Mouse (Mus musculus) embryonic facial prominence, embryonic 10.5 days (tissue): ENCODE measurements around the gene Smoc2. TPM values are rescaled to one million over a fixed set of nuclear protein-coding genes. Genes with fewer than 3 reads are reported as not detected.

Experiments used
- DNase-seq: peaks from one replicate; pipeline ENCODE4 v3.0.0-alpha.2; 2017; ENCODE audit warnings: low spot score
- H3K27ac ChIP-seq: fragments of 300-500 bp; sonication (generic); replicated peaks from 2 replicates; pipeline ENCODE4 v1.5.1; 2016; ENCODE audit warnings: mild to moderate bottlenecking
- H3K27me3 ChIP-seq: fragments of 300-500 bp; sonication (generic); replicated peaks from 2 replicates; pipeline ENCODE4 v1.6.1; 2016; ENCODE audit warnings: low read depth, mild to moderate bottlenecking; ENCODE audit not compliant: poor library complexity, severe bottlenecking
- H3K36me3 ChIP-seq: fragments of 300-500 bp; sonication (generic); replicated peaks from 2 replicates; pipeline ENCODE4 v1.6.1; 2016; ENCODE audit warnings: mild to moderate bottlenecking, moderate library complexity
- H3K4me1 ChIP-seq: fragments of 300-500 bp; sonication (generic); 2 replicates; pipeline ENCODE4 v1.6.1; 2016
- H3K4me3 ChIP-seq: fragments of 300-500 bp; sonication (generic); 2 replicates; pipeline ENCODE4 v1.5.1; 2016; ENCODE audit warnings: mild to moderate bottlenecking, moderate library complexity
- H3K9me3 ChIP-seq: fragments of 300-500 bp; sonication (generic); 2 replicates; pipeline ENCODE4 v1.6.1; 2016; ENCODE audit warnings: mild to moderate bottlenecking
- WGBS: fragments of 180-500 bp; shearing (Covaris S2); methylation state at CpG from one replicate; pipeline ENCODE4 v1.1.7; 2016; 5-methylcytosine and 5-hydroxymethylcytosine counted together
- polyA plus RNA-seq: library from polyadenylated mRNA; unstranded; fragments of >200 nt; fragmentation: Nextera tagmentation; extraction: Ambion mirVana; gene quantifications from 2 replicates; pipeline ENCODE4 v1.2.1, GENCODE M21; 2016

Smoc2 gene
- polyA plus RNA-seq, 1 experiment from 2014 or later, result 18.1 TPM

DNA sequence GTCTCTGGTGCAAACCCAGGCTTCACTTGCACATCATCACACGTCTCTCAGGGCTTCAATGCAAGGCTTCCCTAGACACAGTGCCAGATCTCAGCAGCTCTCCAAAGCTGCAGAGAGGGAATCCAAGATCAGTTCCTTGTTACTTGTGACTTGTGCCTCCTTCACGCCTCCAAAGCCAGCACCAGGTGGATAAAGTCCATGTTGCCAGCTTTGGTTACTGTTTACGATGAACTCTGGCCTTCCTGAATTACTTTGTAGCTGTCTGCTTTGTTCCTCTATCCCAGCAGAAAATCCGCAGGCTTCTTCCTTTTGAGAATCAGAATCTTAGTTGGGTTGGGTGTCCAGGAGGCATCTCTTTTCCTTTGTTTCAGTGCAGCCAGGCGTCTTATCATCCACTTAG, 14.3 kb downstream of the Smoc2 start:
- 62% methylated on average over 5 of the region's 5 CpGs for WGBS
- Histone ChIP-seq H3K27me3 (peaks cover 6% of the 10 kb centered on the region), H3K9me3 (no peaks in the 10 kb centered on the region), H3K4me3 (no peak overlapping the region), H3K27ac (no peak overlapping the region), H3K4me1 (no peaks in the 10 kb centered on the region), H3K36me3 (no peaks in the 10 kb centered on the region)
- no peak for DNase-seq

DNA sequence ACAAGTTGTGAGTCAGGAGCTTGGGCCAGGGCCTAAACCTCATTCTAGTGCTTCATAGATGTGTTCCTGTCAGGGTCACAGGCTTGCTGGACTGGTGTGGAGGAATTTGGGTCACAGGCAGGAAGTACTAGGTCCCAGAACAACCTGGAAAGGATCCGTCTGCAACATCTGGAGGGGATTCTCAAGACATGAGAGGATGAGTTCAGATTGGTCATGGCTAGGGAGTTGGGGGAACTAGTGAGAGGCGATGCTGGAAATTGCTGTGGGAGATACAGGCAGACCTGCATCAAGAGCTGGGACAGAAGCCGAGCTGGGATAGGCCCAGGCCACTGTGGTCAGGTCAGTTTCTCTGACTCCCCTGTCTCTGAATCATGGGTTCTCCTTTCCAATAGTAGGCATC, 15.8 kb downstream of the Smoc2 start:
- no peak for DNase-seq
- H3K4me3 ChIP-seq, result no peak overlapping the region
- no peaks in the 10 kb centered on the region for H3K36me3 ChIP-seq
- 88% methylated on average over 3 of the region's 3 CpGs for WGBS
- H3K27ac ChIP-seq, result no peak overlapping the region
- no peaks in the 10 kb centered on the region for H3K4me1 ChIP-seq
- no peaks in the 10 kb centered on the region for H3K27me3 ChIP-seq
- H3K9me3 ChIP-seq, result no peaks in the 10 kb centered on the region

DNA sequence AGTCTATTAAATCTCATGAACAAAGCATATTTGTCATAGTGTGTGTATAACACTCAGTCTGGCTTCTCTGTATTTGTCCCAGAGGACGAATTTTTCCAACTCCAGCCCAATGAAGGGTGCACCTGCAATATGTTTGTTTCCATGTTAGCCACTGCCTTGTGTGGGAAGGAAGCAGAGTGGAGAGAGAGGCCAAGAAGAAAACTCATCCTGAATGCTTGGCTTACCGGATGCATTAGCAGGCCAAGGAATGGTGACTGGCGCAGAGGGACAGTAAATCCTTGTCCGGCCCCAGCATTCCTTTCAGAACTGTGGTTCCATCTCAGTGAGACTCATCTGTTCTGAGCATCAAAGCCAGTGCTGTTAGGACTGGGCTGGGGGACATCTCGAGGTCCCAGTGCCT, 21.1 kb downstream of the Smoc2 start:
- no peaks in the 10 kb centered on the region for H3K36me3 ChIP-seq
- H3K27ac ChIP-seq, result no peak overlapping the region
- no peak for DNase-seq
- no peaks in the 10 kb centered on the region for H3K27me3 ChIP-seq
- H3K9me3 ChIP-seq, result peaks cover 9% of the 10 kb centered on the region; the same call in 1 of the 2 replicates
- H3K4me1 ChIP-seq, result no peaks in the 10 kb centered on the region; the same call in 1 of the 2 replicates
- H3K4me3 ChIP-seq, result no peak overlapping the region
- WGBS, result 93% methylated on average over 5 of the region's 5 CpGs

DNA sequence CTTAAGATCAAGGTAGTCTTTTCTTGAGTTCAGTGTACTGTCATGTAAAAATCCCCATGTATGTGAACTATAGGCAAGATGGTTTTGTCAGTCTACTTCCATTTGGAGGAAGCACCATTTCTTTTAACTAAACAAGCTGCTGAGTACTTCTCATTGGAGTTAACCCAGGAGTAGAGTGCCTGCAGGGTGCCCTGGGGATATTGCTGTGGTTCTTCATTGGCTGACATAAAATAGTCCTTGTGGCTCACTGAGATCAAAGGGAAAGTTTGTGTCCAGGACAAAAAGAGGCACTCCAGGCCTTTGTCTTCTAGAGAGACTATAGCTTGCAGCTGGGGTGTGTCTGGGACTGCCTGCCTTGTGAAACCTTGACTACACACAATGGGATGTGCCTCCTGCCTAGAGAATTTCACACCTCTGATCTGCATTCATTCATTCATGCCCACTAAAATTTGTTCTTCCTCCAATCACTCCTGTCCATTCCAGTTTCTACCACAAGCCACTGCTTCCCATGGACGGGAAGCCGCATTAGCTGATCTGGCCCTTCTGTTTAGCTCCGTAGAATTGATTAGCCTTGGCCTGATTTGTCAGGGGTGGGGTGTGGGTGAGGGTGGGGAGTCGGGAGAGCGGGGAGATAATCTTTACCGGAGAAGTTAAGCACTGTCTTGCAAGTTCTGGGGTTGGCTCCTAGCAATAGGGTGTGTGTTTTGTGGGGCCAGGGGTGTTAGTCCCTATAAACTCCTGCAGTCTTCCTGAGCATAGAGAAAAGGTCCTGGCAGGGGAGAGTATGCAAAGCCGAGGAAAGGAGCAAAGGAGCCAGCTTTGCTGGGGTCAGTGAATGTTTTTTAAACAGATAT, 22.4 kb downstream of the Smoc2 start:
- no peaks in the 10 kb centered on the region for H3K27me3 ChIP-seq
- H3K9me3 ChIP-seq, result peaks cover 9% of the 10 kb centered on the region; the same call in 1 of the 2 replicates
- 23% methylated on average over 7 of the region's 7 CpGs for WGBS
- no peaks in the 10 kb centered on the region for H3K36me3 ChIP-seq
- H3K4me3 ChIP-seq, result no peak overlapping the region
- no peaks in the 10 kb centered on the region; the same call in 1 of the 2 replicates for H3K4me1 ChIP-seq
- no peak overlapping the region for H3K27ac ChIP-seq
- no peak for DNase-seq

DNA sequence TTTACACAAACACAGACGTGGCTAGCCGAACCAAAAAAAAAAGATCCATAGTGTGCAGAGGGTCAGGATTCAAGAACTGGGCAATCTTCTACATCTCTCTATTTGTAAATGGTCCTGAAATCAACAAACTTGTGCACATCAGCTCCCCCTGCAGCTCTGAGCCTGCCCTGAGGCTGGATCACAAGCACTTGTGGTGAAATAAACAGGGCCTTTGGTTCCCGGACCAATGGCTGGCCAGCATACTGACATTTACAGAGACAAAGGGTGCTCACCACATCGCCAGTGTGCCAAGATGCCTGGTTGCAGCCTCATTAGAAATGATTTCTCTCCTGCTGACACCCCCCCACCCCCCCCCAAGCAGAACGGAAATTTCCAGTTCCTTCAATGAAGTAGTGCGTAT, 23.1 kb downstream of the Smoc2 start:
- Histone ChIP-seq H3K27me3 (no peaks in the 10 kb centered on the region), H3K9me3 (peaks cover 9% of the 10 kb centered on the region; the same call in 1 of the 2 replicates), H3K4me3 (no peak overlapping the region), H3K4me1 (no peaks in the 10 kb centered on the region; the same call in 1 of the 2 replicates), H3K36me3 (no peaks in the 10 kb centered on the region), H3K27ac (no peak overlapping the region)
- WGBS, result 48% methylated on average over 6 of the region's 6 CpGs
- DNase-seq, result no peak

DNA sequence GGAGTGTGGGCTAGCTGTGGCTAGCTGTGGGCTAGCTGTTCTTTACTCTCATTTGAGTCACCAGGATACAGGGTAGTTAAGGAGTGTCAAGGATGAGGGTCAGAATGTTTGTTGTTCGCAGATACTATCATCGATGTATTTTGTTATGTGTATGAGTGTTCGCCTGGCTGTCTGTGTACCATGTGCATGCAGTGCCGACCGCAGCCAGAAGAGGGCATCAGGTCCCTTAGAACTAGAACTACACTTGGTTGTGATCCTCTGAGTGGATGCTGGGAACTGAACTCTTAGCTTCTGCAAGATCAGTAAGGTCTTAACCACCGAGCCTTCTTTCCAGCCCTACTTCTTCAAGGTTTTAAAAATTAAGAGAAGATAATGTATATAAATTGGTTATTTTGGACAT, 24.4 kb downstream of the Smoc2 start:
- no peak overlapping the region for H3K27ac ChIP-seq
- no peak for DNase-seq
- peaks cover 1% of the 10 kb centered on the region for H3K4me1 ChIP-seq
- no peak overlapping the region for H3K4me3 ChIP-seq
- H3K36me3 ChIP-seq, result no peaks in the 10 kb centered on the region
- no peaks in the 10 kb centered on the region for H3K27me3 ChIP-seq
- H3K9me3 ChIP-seq, result peaks cover 9% of the 10 kb centered on the region; the same call in 1 of the 2 replicates
- 95% methylated on average over 6 of the region's 6 CpGs for whole genome bisulfite sequencing

DNA sequence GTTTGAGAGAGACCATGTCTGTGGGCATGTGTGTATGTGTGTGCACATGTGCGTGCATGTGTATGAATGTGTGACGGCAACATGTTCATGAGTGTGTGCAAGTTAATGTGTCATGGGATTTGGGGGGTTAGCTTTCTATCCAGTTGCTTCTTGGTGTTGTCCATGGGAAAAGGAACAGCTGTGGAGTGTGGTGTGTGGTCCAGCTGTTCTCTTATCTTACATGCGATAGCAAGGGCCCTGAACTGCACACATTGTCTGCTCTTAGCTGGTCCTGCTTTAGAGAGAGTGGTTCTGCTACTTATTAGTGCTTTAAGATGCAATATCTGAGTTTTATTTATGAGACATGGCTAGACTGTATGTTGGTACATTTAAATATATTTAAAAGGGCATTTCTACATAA, 30.6 kb downstream of the Smoc2 start:
- peaks cover 25% of the 10 kb centered on the region for H3K4me1 ChIP-seq
- H3K27ac ChIP-seq, result no peak overlapping the region
- 0 out of 2 replicates have a peak, but pooled peaks cover 8% of the 10 kb centered on the region for H3K27me3 ChIP-seq
- 95% methylated on average over 3 of the region's 3 CpGs for WGBS
- H3K4me3 ChIP-seq, result no peak overlapping the region
- no peaks in the 10 kb centered on the region for H3K9me3 ChIP-seq
- no peaks in the 10 kb centered on the region for H3K36me3 ChIP-seq
- DNase-seq, result no peak

DNA sequence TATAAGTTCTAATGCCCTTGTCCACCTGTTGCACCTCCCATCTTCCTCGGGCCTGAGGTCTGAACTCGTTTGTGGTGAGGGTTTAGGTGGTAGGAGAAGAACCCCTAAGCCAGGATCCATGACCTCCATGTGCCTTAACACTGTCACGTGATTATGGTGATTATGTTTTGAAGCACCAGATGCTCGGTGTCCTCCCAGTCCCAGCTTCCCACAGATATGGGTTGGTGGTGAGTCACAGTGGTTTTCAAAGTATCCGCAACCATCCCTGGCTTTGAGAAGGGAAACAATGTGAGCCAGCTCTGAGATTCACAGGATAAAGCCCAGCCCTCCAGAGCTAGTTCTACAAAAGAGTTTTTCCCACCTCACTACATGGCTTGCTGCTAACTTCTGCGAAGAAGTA, 33.1 kb downstream of the Smoc2 start:
- H3K27ac ChIP-seq, result no peak overlapping the region
- H3K27me3 ChIP-seq, result 0 out of 2 replicates have a peak, but pooled peaks cover 13% of the 10 kb centered on the region
- H3K9me3 ChIP-seq, result no peaks in the 10 kb centered on the region
- 87% methylated on average over 6 of the region's 6 CpGs for WGBS
- H3K36me3 ChIP-seq, result no peaks in the 10 kb centered on the region
- DNase-seq, result no peak
- no peak overlapping the region for H3K4me3 ChIP-seq
- peaks cover 25% of the 10 kb centered on the region for H3K4me1 ChIP-seq

DNA sequence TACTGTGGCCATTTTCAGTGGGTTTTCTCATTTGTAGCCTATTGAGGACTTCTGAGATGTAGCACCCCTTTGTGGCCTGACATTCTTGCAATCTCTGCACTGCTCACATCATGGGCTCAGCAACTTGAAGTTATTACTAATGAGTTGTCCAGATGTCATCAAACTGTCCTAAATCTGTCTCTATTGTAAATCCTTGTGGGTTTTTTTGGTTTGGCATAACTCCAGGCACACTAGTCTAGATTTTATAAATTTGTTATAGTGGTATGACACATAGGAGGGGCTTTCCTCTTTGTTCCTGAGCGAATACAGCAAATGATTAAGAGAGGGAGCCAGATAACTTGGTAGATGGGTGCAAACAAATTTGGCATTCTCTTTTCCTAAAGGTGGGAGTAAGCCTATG, 35.0 kb downstream of the Smoc2 start:
- H3K4me3 ChIP-seq, result no peak overlapping the region
- DNase-seq, result no peak
- H3K27me3 ChIP-seq, result 0 out of 2 replicates have a peak, but pooled peaks cover 13% of the 10 kb centered on the region
- no peak overlapping the region for H3K27ac ChIP-seq
- 93% methylated on average over 1 of the region's 1 CpGs for WGBS
- no peaks in the 10 kb centered on the region for H3K9me3 ChIP-seq
- H3K4me1 ChIP-seq, result peaks cover 18% of the 10 kb centered on the region
- H3K36me3 ChIP-seq, result no peaks in the 10 kb centered on the region

DNA sequence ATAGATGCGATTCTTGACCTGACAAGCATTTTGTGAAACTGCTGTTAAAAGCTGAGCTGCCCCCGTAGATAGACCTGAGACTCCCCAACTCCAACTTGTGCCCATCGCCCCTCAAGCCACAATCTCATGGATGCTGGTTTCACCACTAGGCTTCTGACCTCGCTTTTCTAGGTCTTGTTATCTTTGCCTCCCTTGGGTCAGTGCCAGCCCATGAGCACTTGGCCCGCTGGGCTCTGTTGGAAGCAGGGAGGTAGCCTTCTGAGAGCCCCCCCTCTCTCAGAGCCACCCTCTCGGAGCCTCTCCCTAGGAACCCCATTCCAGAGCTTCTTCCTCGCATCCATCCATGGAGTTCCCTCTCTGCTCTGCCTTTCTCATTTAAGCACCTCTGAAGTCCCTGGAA, 37.2 kb downstream of the Smoc2 start:
- WGBS, result 86% methylated on average over 7 of the region's 7 CpGs

DNA sequence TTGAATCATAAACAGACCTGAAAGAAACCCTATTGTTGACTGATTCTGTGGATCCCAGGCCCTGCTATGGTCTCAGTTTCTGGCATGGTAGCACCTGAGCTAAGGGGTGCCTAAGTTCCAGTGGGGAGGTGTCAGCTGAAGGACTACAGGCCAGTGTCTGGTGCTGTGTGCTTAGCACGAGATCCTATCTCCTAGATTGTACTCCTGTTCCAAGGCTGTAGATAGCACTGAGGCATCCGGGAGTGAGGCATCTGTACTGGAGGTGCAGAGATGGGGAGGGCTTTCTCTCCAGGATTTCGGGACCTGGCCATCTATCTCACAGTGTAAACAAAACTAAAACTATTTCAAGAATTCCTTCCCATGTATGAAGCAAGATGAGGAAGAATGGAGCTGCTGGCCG, 38.1 kb downstream of the Smoc2 start:
- H3K4me1 ChIP-seq, result peaks cover 10% of the 10 kb centered on the region
- no peaks in the 10 kb centered on the region for H3K9me3 ChIP-seq
- H3K27ac ChIP-seq, result no peak overlapping the region
- H3K36me3 ChIP-seq, result no peaks in the 10 kb centered on the region
- no peak overlapping the region for H3K4me3 ChIP-seq
- 0 out of 2 replicates have a peak, but pooled peaks cover 5% of the 10 kb centered on the region for H3K27me3 ChIP-seq
- no peak for DNase-seq
- WGBS, result 76% methylated on average over 4 of the region's 4 CpGs

More for the DNA sequence above, 37.2 kb downstream of the Smoc2 start:
- H3K9me3 ChIP-seq, result no peaks in the 10 kb centered on the region
- H3K27me3 ChIP-seq, result 0 out of 2 replicates have a peak, but pooled peaks cover 12% of the 10 kb centered on the region
- no peaks in the 10 kb centered on the region for H3K36me3 ChIP-seq
- H3K4me1 ChIP-seq, result peaks cover 12% of the 10 kb centered on the region
- H3K4me3 ChIP-seq, result no peak overlapping the region
- H3K27ac ChIP-seq, result no peak overlapping the region
- no peak for DNase-seq

DNA sequence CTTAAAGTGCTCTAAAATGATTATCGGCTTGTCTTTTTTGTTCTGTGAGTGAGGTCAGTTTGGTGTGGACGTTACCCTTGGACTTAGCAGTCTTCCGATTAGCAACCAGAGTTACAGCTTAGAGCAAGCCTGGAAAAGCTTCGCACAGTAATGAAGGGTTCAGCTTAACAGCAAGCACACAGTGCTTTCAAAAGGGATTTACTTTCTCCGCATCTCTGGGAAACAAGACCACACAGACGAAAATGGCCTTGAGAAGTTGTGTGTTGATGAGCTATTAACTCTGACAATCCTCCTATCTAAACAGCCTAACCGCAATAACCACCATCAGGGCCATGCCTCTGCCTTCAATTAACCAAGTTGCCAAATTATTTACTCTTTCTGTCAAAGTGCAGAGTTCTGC, 46.9 kb downstream of the Smoc2 start:
- Histone ChIP-seq H3K4me3 (no peak overlapping the region), H3K27ac (no peak overlapping the region), H3K36me3 (no peaks in the 10 kb centered on the region), H3K27me3 (no peaks in the 10 kb centered on the region), H3K4me1 (no peaks in the 10 kb centered on the region), H3K9me3 (no peaks in the 10 kb centered on the region)
- DNase-seq, result no peak
- WGBS, result 74% methylated on average over 7 of the region's 7 CpGs

DNA sequence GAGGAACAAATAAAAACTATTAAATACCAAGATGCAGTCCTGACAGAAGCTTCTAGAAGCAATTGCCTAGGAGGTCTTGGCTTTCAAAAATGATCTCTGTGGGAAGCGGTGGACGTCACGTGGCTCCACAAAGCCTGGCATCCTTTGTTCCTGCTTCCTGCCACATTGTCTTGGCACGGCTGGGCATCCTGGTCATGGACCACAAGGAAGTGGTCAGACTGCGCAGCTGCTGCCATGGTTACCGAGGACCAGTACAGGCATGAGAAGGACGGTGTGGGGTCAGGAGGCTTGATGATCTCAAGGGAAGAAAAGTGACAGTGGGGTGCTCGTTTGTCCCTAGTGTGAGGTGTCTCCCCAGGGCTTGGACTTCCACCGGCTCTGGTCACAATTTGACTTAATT, 48.7 kb downstream of the Smoc2 start:
- no peaks in the 10 kb centered on the region for H3K4me1 ChIP-seq
- no peaks in the 10 kb centered on the region for H3K9me3 ChIP-seq
- 78% methylated on average over 9 of the region's 9 CpGs for WGBS
- no peak for DNase-seq
- H3K27ac ChIP-seq, result no peak overlapping the region
- no peaks in the 10 kb centered on the region for H3K36me3 ChIP-seq
- H3K4me3 ChIP-seq, result no peak overlapping the region
- no peaks in the 10 kb centered on the region for H3K27me3 ChIP-seq
